Mouse (Mus musculus) gastrocnemius, postnatal 10 days (tissue): ENCODE data around the gene Car11. TPM values are rescaled to one million over a fixed set of nuclear protein-coding genes. Genes with fewer than 3 reads are reported as not detected.
A peak's percentile ranks its signal among the peaks of the same experiment; 100 is the strongest.
"Not testable (repeated sequence)": the region's sequence is repeated elsewhere in the genome, so short reads cannot be mapped to it uniquely, and the experiment has no call there.

Source experiments
- DNase-seq: peaks from one replicate; pipeline ENCODE4 v3.0.0; 2021; ENCODE audit warnings: mixed read lengths
- long read RNA-seq, 2 experiments: library from polyadenylated mRNA; stranded (forward); transcript quantifications; one replicate each; pipeline ENCODE4 v2.0.0; 2021
- total RNA-seq, 2 experiments: library from RNA; stranded (reverse); gene quantifications; 2 replicates each; pipeline ENCODE4 v1.2.3; 2021

Car11 gene
- total RNA-seq = 1 to 10 TPM; 3.4 to 3.9 TPM
- long read RNA-seq, experiment 1, partial matches to known transcripts = 0 of 1 reads
- long read RNA-seq, experiment 1, other reads (novel, unspliced or antisense) = 1 of 1 reads
- long read RNA-seq, experiment 2, partial matches to known transcripts = 0 of 1 reads
- long read RNA-seq, experiment 2, other reads (novel, unspliced or antisense) = 0 of 1 reads

- DNase-seq = peak; percentile 36
These were observed at the start of gene Car11 for GRCm38 (mm10) chr7:45699523-45700141. Gene Car11 (plus strand): TSS chr7:45699843.

- not testable (repeated sequence) for DNase-seq
These were observed 49.2 kb upstream of the Car11 start for GRCm38 (mm10) chr7:45650484-45650883.

- DNase-seq = no peak
These were observed 45.1 kb upstream of the Car11 start for GRCm38 (mm10) chr7:45654424-45655047.

GRCm38 (mm10) chr7:45660746-45661478 is 38.7 kb upstream of the Car11 start:
- no peak for DNase-seq

- DNase-seq = not testable (repeated sequence)
These were observed 37.9 kb upstream of the Car11 start for GRCm38 (mm10) chr7:45661702-45662101.

- DNase-seq = no peak
These were observed 34.1 kb upstream of the Car11 start for GRCm38 (mm10) chr7:45665303-45666138.

- no peak for DNase-seq
These were observed 33.5 kb upstream of the Car11 start, which contains the start of gene Fut2 for GRCm38 (mm10) chr7:45666161-45666560. Gene Fut2 (minus strand): TSS chr7:45666394.

GRCm38 (mm10) chr7:45667761-45668160 is 31.9 kb upstream of the Car11 start:
- no peak for DNase-seq

GRCm38 (mm10) chr7:45668921-45669320 is 30.7 kb upstream of the Car11 start:
- DNase-seq = no peak

GRCm38 (mm10) chr7:45677627-45678295 is 21.9 kb upstream of the Car11 start:
- DNase-seq = no peak

- no peak for DNase-seq
These were observed 21.1 kb upstream of the Car11 start for GRCm38 (mm10) chr7:45678513-45678912.

GRCm38 (mm10) chr7:45679966-45680621 is 19.5 kb upstream of the Car11 start:
- no peak for DNase-seq

GRCm38 (mm10) chr7:45681046-45681736 is 18.5 kb upstream of the Car11 start:
- DNase-seq = no peak

- peak; percentile 92 for DNase-seq
These were observed 17.2 kb upstream of the Car11 start for GRCm38 (mm10) chr7:45682144-45683126.

GRCm38 (mm10) chr7:45683396-45684050 is 16.1 kb upstream of the Car11 start, which contains the start of gene Ntn5:
Gene Ntn5 (plus strand): TSS chr7:45684022.
- no peak for DNase-seq

GRCm38 (mm10) chr7:45685811-45686210 is 13.8 kb upstream of the Car11 start:
- DNase-seq = no peak

- DNase-seq = no peak
These were observed 12.8 kb upstream of the Car11 start for GRCm38 (mm10) chr7:45686841-45687240.

- no peak for DNase-seq
These were observed 10.5 kb upstream of the Car11 start for GRCm38 (mm10) chr7:45689099-45689498.
